Mouse (Mus musculus) cerebellum, adult 18-20 months (tissue): ENCODE results near the gene Slc26a3.

Experiments
- DNase-seq, 2 experiments: peaks; one replicate each; pipeline ENCODE4 v3.0.0; 2021

Gene Slc26a3

DNA sequence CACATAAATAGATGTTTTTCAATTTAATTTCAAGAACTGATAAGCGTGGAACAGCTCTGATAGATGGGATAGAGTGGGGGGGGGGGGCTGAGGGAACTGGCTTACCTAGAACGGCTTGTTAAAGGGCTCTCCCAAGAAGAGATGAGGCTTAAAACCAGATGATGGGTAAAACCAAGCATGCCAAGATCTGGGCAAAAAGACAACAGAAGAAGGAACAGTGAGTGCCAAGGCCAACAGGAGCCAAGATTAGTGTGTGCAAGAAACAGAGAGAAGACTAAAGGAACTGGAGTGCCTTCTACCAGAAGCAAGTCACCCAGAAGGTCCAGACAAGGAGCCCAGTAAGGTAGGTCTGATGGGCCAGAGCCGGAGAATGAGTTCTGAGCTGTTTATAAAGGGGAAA, at the start of gene Slc26a3:
Gene Slc26a3 (plus strand): TSS at position 301 of the 400 bp plus-strand sequence.
- DNase-seq, result no peak

- DNase-seq, result no peak
These were observed 40.3 kb upstream of the Slc26a3 start for GRCm38 (mm10) chr12:31350191-31350943.

DNA sequence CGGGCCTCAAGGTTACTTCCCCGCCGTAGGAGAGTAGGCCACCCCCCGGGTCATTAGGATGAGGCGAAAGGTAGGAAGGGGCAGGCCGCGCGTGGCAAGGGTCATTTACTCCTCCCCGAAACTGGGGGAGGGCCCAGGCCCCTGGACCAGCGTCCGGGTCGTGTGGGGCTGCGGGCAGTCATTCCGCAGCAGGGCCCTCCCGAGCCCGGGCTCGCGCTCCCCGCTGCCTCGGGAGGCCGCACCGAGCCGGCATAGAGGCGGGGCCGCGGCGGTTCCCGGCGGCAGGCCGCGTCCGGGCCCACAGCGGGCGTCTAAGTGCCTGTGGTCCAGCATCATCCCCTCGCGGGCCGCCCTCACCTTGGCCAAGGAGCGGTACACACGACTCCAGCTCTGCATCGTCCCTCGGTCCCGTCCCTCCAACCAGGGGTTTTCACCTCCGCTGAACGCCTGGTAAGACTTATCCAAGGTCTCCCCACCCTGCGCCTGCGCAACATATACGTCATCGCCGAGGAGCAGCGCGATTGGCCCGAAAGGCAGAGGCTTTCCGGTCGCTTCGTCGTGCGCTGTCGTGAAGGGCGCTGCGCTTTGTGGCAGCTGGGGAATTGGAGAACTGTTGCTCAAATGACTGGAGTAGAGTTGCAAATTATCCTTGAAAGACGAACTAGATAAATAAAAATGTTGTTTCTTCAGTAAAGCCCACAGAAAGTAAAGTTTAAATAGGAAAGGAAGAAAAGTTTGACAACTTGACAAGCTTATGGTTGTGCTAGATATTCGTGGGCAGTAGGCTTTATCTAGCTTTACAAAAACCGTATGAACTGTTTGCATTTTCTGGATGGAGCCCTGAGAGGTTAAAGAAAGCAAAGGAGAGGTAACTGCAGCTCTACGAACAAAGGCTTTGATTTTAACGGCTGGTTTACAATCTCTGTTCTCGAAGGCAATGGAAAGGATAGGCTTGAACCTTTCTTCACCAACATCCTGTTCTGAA, 39.4 kb upstream of the Slc26a3 start, which contains the start of gene Dld:
Gene Dld (minus strand): TSS at position 510 of the 985 bp plus-strand sequence.
- peak; percentile 97 to 98 for DNase-seq

DNA sequence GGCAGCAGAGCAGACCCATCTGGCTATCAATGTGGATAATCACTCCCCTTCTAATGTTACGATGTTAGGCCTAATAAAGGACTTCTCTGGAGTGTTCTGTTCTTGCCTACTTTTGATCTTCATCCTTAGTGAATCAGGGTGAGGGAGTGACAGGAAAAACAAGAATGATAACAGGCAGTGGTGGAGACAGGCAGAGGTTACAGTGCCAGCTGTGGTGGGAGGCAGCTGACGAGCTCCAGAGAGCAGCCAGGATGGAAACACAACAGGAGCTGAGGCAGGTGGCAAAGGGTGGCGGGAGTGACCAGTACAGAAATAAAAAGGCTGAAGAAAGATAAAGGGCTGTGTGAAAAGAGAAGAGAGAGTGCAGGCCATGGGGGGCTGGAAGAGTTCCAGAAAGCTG, 24.2 kb upstream of the Slc26a3 start:
- DNase-seq, result no peak

- no peak for DNase-seq
These were observed 22.9 kb upstream of the Slc26a3 start for GRCm38 (mm10) chr12:31367721-31368120.

GRCm38 (mm10) chr12:31369118-31369517, 21.6 kb upstream of the Slc26a3 start:
- DNase-seq, result no peak

DNA sequence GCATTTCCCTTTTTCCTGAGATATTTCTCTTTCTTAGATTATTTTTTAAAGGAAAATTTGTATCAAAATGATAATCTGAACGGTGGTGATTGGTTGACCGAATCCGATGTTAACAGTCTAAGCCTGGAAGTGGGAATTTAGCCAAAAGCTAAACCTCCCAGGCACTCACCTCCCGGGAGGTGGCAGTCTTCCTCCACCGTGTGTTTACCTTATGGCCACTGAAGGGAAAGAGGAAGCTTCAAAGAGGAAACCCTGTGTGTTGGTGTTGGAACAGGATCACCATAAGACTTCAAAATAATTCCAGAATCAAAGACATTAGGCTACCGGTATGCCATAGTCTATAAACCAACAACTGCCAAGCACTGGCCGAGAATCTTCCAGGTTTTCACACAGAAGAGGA, 21.0 kb upstream of the Slc26a3 start:
- no peak for DNase-seq

GRCm38 (mm10) chr12:31374603-31375282, 15.9 kb upstream of the Slc26a3 start:
- peak; percentile 54 to 60 for DNase-seq

- no peak for DNase-seq
These were observed 15.4 kb upstream of the Slc26a3 start for GRCm38 (mm10) chr12:31375283-31375615.

GRCm38 (mm10) chr12:31376326-31376950, 14.2 kb upstream of the Slc26a3 start:
- no peak for DNase-seq

- DNase-seq, result no peak
These were observed 13.4 kb upstream of the Slc26a3 start for GRCm38 (mm10) chr12:31377241-31377640.

- DNase-seq, result no peak
These were observed 9.8 kb upstream of the Slc26a3 start for GRCm38 (mm10) chr12:31380878-31381277.

DNA sequence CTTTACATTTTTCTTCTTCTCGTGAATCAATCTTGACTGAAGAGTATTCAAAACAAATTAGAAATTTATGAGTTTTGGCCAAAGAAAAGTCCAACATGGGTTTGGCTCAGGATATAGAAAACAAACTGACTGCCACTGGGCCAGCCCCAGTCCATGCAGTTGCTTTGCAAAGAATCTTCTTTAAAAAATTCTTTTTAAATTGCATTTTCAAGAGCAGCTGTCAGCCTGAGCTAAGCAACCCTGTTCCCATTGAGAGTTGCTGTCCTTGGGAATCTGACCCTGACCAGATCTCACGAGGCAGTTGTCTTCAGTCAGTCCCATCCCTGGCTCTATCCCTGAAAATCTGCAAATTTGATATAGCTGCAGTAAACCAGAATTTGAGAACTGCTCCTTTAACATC, 8.2 kb upstream of the Slc26a3 start:
- DNase-seq, result no peak

GRCm38 (mm10) chr12:31387303-31387702, 3.4 kb upstream of the Slc26a3 start:
- no peak for DNase-seq

- DNase-seq, result no peak
These were observed 1.0 kb downstream of the Slc26a3 start for GRCm38 (mm10) chr12:31391696-31392095.

DNA sequence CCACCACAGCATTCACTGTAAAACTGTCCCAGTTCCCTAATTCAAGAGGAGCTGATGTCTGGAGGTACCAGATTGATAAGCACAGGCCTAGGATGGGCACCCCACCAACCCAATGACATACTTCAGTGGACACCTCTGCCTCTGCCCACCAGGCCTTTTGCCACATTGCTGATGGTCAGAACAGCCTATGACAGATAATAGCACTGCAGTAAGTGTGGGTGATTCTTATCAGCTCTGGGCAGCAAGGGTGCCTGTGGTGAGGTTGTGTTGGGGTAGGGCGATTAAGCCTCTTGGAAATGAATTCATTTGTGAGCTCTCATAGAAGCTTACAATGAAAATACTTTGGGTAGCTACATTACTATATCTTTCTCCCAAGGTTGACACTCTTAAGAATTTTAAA, 5.2 kb downstream of the Slc26a3 start:
- no peak for DNase-seq

DNA sequence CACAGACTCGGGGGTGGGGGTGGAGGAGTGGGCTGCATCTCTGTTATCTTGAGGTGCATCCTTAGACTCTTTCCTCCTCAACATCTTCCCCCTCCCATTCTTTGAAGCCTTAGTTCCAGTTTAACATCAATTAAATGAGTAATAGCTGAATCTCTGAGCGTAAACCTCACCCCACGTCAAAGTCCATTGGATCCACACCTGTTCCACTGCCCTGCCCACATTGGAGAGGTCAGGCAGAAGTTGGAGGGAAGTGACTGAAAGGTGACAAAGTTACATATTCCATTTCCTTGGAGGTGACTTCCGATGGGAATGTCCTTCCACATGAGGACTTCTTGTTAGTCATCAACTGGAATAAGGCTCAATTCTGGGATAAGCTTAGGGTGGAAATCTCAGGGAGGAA, 7.0 kb downstream of the Slc26a3 start:
- DNase-seq, result no peak

- no peak for DNase-seq
These were observed 10.2 kb downstream of the Slc26a3 start for GRCm38 (mm10) chr12:31400821-31401220.

GRCm38 (mm10) chr12:31401930-31402329, 11.3 kb downstream of the Slc26a3 start:
- DNase-seq, result no peak

DNA sequence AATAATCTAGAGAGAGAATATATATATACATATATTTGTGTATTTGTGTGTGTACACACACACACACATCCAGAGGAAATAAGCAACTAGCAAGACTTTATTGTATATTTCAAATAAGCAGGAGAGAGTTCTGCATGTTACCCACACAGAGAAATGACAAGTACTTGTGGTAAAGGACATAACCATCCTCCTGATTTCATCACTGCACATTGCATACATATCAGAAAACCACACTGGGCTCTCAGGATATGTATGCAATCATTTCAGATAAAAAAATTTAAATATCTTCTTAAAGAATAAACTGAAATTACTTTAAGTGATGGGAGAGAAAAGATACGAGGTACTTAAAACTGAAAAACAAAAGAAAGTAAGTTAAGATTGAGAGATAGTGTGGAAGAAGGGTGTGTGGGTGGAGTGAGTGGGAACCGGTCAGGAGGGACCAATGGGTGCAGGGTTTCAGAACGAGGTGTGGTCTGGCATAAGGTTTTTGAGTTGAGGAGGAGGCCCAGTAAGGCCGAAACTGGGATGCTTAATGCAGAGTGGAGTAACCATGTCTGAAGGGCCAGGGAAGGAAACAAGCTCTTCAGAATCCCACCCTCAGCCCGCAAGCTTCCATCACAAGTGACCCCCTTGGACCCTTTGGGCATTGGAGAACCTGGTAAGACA, 14.0 kb downstream of the Slc26a3 start:
- no peak for DNase-seq

DNA sequence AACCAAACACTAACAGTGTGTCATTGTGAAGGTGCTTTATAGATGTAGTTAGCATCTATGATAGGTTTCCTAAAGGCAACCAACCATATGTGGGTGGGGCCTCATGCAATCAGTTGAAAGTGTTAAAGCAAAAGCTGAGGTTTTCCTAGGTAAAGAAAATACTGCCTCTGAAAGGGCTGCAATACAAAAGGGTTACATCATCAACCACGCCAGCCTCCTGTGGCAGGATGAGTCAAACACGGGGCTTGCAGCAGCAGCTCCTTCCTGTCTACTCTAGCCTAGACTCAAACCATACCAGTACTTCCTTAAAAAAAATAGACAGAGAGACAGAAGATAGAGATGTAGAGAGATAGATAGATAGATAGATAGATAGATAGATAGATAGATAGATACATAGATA, 25.3 kb downstream of the Slc26a3 start:
- no peak for DNase-seq

GRCm38 (mm10) chr12:31421901-31422574, 31.4 kb downstream of the Slc26a3 start:
- no peak for DNase-seq
